Mouse (Mus musculus): ENCODE measurements around the gene Nap1l4.

Nap1l4 gene

DNA sequence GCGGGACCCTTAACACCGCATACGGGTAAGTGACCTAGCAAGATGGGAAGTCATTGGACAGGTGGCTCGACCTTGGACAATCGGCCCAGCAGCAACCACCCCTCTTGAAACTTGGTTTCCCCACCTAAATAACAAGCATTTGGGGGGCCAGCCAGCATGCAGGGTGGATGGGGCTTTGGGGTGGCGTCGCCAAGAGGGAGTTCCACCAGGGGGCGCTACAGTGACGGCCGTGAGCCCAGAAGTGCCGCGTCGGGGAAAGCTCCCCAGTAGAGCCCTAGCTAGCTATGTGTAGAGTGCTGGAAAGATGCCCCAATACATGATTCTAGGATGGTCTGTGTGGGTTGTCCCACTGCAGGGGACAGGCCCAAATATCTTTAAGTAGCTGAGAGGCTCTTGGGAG is 68.4 kb downstream of the Nap1l4 start:
- DNase-seq (ENCODE audit: low read depth, low spot score) = peak; percentile 56

- DNase-seq (ENCODE audit: low read depth, low spot score) = no peak
These were observed 71.1 kb downstream of the Nap1l4 start for GRCm38 (mm10) chr7:143477800-143478199.

DNA sequence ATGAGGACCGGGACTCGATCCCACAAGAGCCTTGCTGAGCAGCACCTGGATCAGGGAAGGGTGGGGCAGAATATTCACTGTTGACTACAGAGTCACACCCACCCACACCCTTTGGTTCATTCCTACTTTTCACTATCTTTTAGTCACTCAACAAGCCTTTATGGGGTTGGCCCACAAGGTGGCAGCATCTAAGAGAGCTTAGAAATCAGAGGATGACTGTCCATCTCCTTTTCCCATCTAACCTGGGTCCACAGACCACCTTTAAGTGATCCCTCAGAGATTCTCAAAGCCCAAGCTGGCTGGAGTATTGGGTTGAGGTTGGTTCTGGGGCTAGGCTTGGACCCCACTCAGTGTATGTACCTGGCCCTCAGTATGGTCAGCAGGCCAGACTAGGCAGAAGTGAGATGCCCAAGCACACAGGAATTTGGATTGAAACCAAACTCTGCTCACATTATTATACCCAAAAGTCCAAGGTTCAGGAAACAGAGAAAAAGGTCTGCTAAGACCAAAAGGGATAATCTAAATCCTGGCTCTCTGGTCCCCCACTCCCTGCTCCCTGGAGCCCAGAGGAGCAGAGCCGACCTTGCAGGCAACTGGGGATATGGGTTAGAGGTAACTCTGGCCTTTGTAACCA is 72.1 kb downstream of the Nap1l4 start:
- DNase-seq (ENCODE audit: low read depth, low spot score) = no peak

- DNase-seq (ENCODE audit: low read depth, low spot score) = no peak
These were observed 73.0 kb downstream of the Nap1l4 start for GRCm38 (mm10) chr7:143475876-143476275.

- no peak for DNase-seq (ENCODE audit: low read depth, low spot score)
These were observed 74.1 kb downstream of the Nap1l4 start for GRCm38 (mm10) chr7:143474811-143475210.

GRCm38 (mm10) chr7:143473347-143474101 is 75.4 kb downstream of the Nap1l4 start, which contains the start of gene Slc22a18:
TSS of gene Slc22a18 (plus strand) at chr7:143473736.
- DNase-seq (ENCODE audit: low read depth, low spot score) = no peak

GRCm38 (mm10) chr7:143469946-143470345 is 79.0 kb downstream of the Nap1l4 start:
- peak; percentile 45 for DNase-seq (ENCODE audit: low read depth, low spot score)

DNA sequence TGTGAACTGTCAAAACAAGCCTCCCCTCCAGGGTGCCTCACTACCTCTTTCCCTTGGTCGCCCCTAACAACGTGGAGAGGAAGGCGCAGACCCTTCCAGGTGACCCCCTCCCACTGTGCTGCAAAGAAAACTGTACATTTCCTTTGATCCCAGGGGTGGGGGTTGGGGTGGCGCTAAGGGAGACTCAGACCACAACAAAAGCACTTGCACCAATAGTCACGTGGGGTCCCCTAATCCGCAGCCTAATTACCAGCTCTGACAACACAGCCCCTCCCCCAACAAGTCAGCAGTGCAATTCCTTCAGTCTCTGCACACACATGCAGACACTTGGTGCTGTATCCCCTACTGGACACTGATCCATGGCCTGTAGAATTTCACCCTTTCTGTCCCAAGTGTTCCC is 81.2 kb downstream of the Nap1l4 start:
- no peak for DNase-seq (ENCODE audit: low read depth, low spot score)

DNA sequence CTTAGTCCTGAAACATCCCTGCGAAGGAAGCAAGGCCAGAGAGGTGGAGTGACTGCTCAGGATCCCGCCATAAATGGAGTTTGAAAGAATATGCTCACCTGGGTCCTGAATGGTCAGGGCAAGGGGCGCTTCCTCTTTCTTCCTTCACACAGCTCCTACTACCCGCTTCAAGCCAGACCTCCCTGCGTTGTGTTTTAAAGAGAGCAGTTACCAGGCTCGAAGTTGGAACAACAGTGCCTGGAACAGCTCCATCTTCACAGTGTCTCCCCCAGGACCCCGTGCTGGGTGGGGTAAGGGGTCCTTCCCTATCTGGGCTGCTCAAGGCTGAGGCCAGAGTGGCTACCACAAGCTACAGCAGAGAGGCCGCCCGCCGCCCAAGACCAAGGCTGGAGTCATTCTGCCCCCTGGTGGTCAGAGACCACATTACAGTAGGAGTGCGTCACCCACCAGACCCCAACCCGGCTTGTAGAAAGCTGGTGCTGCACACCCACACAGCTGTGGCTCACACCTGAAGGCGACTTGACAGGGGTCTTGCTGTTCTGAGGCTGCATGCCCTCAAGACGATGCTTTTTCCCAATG is 82.7 kb downstream of the Nap1l4 start:
- peak; percentile 66 for DNase-seq (ENCODE audit: low read depth, low spot score)

DNA sequence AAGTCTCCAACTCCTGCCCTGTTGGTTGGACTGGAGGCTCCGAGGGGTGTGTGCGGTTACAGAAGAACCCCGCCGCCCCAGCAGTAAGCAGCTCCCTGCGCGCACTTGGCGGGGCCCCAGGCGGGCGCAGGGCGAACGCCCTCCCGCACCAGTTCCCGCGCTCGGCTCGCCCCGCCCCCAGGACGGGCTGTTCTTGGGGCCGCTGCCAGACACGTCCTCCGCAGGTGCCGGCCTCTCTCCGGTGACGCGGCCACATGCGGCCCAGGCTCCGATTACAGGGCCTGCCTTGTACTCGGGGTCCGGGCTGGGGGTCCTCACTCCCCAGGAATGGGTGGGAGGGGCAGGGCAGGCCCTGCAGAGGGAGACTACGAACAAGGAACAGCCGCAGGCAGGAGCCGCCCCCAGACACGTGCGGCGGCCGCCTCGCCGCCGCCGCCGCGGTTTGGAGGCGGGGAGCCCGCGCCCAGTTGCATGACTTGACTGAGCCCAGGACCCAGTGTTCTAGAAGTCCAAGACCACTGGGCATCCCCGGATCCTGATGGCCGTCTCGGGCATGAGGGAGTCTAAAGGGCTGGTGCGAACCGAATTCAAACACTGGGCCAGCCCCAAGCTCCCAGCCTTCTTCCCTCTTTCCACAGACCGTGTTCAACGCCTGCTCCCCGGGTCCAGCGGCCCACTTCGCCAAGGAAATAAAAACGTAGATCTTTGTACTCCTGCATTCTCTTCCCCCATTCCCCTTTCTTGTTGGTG is 83.9 kb downstream of the Nap1l4 start:
- DNase-seq (ENCODE audit: low read depth, low spot score) = peak; percentile 48

GRCm38 (mm10) chr7:143463865-143464415 is 85.0 kb downstream of the Nap1l4 start:
- peak; percentile 59 for DNase-seq (ENCODE audit: low read depth, low spot score)

Measured in CD4-positive helper T cell, adult 2 months (primary cell).